Mouse (Mus musculus) lung, postnatal 4 days (tissue): ENCODE results near the gene Oasl2.
"Not testable (repeated sequence)": the region's sequence is repeated elsewhere in the genome, so short reads cannot be mapped to it uniquely, and the experiment has no call there.

Source experiments
- DNase-seq, 2 experiments: peaks; one replicate each; pipeline ENCODE4 v3.0.0; 2021

The Oasl2 gene

DNA sequence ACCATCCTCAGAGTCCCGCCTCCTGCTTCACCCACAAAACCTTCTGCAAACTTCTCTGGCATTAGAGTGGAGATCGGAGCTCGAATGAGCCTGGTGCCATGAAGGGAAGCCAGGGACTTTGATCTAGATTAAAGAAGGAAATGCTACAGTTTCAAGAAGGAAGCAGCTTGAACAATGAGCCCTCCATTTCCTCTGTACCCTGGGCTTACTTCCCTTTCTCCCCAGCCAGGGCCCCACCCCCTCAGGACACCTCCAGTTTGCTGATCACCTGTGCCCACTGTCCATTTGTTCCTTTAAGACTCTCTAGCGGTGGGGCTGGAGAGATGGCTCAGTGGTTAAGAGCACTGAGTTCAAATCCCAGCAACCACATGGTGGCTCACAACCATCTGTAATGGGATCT, 20.0 kb downstream of the Oasl2 start:
- DNase-seq: peak; percentile 36 to 42

DNA sequence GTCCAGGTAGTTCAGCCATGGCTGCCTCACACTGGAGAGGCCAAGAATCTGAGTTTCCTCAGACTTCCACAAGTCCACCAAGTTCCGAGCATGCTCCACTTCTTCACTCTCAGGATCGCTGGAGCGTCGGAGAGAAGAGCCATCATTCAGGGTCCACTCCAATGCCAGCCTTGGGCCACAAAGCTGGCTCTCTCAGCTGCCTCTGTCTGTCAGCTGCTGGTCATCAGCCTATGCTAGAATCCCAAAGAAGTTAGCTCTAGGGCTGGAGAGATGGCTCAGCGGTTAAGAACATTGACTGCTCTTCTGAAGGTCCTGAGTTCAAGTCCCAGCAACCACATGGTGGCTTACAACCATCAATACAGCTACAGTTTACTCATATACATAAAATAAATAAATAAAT, 20.6 kb downstream of the Oasl2 start:
- not testable (repeated sequence) for DNase-seq

DNA sequence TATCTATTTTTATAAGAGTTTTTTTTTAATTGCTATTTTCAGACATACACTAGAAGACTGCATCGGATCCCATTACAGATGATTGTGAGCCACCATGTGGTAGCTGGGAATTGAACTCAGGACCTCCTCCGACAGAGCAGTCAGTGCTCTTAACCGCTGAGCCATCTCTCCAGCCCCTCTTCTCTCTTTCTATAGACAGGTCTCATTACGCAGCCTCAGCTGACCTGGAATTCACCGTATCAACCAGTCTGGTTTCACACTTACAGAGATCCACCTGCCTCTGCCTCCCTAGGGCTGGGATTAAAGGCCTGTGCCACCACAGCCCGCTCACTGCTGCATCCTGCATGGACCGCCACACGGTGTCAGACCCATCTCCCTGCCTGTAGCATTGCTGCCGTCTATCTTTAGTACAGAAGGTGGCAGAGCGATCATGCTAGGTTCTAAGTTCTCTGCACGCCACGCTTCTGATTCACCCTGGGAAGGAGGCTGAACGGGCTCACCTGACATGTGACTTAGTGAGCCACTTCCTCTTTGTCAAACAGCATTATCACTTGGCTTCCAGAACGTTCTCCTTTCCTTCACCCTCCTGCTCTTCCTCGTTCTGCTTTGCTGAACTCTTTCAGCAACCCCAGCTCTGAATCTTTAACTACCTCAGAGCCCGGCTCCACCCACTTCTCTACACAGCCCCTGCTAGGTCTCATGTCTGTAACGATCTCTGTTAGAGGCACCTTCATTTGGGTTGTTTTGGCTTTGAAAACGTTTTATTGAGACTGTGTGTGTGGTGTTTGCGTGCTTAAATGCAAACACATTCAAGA, 25.0 kb downstream of the Oasl2 start:
- peak; percentile 33 to 42 for DNase-seq

- no peak for DNase-seq
These were observed 25.6 kb downstream of the Oasl2 start for GRCm38 (mm10) chr5:114922366-114922731.

DNA sequence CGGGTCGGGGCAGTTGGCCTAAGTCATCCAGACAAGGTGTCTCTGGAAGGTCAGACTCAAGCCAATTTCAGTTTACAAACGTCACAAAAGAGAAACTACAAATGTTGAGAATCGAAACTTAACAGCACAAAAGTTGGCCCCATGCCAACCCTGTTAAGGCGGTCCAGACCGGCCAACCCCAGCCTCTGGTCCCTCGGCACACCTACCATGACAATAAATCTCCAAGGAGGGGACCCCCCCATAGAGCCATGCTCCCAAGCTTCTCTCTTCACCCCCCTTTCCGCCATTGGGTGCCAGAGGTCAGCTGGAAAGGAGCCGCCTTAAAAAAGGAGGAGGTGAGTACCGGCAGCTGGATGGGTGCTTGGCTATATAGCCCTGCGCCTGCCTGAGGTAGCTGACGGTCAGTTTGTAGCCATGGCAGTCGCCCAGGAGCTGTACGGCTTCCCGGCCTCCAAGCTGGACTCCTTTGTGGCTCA, 26.3 kb downstream of the Oasl2 start, which contains the start of gene Oasl1:
Gene Oasl1, plus strand, starts transcription at position 243 of the 476 bp plus-strand sequence.
- peak; percentile 58 to 65 for DNase-seq

DNA sequence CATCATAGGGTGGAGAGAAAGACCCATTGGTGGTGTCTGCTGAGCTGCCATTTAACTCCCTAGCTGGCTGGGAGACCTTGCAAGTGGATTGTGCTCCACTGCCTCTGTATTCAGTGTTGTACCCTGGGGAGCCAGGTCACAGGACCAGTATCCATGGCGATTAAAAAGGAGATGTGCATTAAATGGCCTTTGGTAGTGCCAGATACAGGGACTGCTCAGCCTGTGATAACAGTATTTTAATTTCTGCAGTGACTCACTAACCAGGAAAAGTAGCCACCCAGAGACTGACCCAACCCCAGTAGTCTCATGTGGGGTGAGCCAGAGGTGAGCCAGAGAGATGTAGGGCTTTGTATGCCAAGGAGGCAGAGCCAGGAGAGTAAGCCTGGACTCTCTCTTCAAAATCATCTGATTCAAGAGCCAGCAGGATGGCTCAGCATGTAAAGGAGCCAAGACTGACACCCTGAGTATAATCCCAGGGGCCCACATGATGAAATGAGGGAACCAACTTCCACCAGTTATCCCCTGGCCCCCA, 29.5 kb downstream of the Oasl2 start:
- no peak for DNase-seq

GRCm38 (mm10) chr5:114926753-114927152, 30.0 kb downstream of the Oasl2 start:
- DNase-seq: no peak

GRCm38 (mm10) chr5:114931626-114932025, 34.9 kb downstream of the Oasl2 start:
- DNase-seq: no peak

DNA sequence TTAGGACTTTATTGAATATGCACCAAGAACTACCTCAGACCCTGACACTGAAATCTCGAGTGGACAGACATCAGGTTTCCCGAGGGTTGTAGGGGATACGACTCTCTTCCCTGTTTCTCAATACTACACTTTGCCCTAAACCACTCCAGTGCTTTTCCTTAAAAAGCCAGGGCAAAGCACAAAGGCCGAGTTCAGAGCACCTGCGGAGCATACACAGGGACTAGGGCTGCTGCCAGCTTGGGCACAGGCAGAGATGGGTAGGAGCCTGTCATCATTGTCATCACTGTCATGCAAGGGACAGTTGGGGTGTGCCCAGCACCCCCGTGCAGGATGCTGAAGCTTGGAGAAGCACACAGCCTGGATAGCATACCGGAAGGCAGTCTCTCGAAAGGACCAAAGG, 36.5 kb downstream of the Oasl2 start:
- DNase-seq: no peak

- DNase-seq: no peak
These were observed 39.1 kb downstream of the Oasl2 start for GRCm38 (mm10) chr5:114935838-114936237.

- not testable (repeated sequence) for DNase-seq
These were observed 44.4 kb downstream of the Oasl2 start for GRCm38 (mm10) chr5:114941138-114941537.

DNA sequence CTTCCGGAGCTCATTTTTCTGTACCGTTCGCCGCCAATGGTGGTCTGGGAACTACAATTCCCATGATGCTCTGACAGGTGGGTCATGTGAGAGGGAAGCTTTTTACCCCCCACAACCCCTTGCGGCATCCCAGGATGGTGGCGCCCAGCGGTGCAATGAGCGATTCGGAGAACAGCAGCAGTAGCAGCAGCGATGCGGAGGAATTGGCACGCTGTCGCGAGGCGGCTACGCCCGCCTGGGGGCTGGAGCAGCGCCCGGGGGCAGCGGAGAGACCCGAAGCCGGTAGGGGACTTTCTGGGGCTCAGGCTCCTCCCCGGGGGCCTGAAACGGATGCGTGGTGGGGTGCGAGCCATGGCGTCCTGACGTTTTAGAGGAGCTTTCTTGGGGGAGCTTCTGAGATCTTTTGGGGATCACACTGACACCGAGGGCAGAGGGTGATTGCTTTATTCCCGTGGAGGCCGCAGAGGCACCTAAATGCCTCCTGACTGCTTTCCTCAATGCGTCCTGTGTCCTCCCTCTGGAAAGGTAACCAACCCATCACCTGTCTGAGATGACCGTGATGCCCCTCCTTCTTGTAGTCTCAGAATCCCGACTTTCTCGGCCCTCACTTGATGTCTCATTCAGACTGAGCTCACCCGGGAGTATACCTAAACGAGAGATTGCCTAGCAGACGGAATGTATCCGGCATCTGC, 45.5 kb downstream of the Oasl2 start, which contains the start of gene 2210016L21Rik:
Gene 2210016L21Rik, plus strand, starts transcription at position 85 of the 692 bp plus-strand sequence.
- DNase-seq: peak; percentile 87 to 88

DNA sequence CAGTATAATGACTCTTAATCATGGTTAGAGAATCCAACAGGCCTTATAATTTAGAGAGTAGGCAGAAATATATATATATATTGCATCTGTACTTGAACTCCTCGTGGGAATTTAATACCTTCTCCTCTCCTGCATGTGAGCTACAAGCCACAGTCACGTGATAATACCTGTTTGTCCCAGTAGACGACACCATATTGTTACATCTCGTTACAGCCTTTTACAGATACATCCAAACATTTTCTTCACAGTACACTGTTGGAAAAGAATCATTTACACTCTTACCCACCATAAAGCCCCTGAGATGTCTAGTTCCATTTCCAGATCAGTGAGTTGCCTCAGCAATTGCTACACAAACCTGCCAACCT, 46.0 kb downstream of the Oasl2 start:
- no peak for DNase-seq

- no peak for DNase-seq
These were observed 48.3 kb downstream of the Oasl2 start for GRCm38 (mm10) chr5:114945072-114945471.

- peak; percentile 59 to 79 for DNase-seq
These were observed 52.2 kb downstream of the Oasl2 start for GRCm38 (mm10) chr5:114948891-114949290.

- no peak for DNase-seq
These were observed 52.6 kb downstream of the Oasl2 start for GRCm38 (mm10) chr5:114949316-114949715.

GRCm38 (mm10) chr5:114949812-114950211, 53.1 kb downstream of the Oasl2 start:
- DNase-seq: no peak

GRCm38 (mm10) chr5:114950669-114951068, 53.9 kb downstream of the Oasl2 start:
- no peak for DNase-seq

DNA sequence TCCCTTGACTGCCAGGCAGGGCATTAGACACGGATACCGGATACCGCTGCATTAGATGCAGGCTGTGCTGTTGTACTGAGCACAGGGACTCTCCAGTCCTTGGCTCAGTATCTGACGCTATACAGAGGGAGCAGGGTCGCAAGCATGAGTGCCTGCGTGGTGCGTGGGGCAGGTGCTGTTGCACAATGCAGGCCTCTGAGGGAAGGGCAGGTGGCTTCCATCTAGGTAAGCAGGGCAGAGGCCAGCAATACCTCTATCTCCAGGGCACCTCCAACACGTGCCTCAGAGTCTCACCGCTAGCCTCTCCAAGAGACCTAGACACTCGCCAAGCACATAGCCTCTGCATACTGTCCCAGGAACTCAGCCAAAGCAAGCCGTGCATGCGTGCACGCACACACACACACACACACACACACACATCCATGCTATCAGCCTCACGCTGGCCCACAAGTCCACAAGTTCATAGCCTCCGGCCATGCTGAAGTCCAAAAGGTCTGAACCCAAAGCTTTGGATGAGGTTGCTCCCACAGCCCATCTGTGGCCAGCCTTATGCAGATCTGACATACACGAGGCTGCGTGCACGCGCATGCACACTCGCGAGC, 54.6 kb downstream of the Oasl2 start:
- DNase-seq: no peak

DNA sequence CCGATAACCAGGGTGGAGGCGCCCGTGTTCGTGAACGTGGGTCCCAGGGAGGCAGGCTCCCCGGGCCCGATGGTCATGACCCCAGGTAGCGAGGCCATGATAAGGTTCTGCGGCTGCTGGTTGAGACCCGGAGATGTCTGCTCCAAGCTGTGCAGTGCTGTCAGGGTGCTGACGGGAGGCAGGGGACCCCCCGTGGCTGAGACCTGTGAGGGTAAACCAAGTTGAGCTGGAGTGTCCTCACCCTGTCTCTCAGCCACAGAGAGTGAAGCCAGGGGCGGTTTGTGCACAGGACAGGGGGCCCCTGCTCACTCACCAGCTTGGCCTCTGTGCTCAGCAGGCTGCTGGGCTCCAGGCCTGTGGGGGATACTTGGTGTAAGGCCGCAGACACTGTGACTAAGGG, 56.6 kb downstream of the Oasl2 start:
- no peak for DNase-seq

DNA sequence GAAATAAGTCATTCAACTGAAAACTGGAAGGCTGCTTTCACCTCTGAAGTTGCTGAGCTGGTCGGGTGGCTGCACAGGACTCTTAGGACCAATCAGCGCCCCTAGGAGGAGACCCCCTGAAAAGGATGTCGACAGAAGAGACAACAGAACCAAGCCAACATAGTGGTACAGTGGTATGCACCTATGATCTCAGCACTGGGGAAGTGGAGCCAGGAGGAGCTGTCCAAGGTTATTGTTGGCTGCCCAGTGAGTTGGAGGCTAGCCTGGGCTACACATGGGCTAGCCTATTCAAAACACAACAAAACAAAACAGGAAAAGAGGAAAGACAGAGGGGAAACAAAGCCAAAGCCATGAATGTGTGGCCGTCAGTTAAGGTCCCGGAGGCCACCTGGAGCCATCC, 61.3 kb downstream of the Oasl2 start:
- no peak for DNase-seq
